Mouse (Mus musculus) liver, adult 2 months (tissue): ENCODE measurements around the gene Vars.

Experiments used
- CTCF ChIP-seq: fragments of 200-500 bp; IDR thresholded peaks from 2 replicates; pipeline ENCODE4 v1.5.1; 2011; ENCODE audit warnings: low read depth, low read length, control low read depth
- POLR2A ChIP-seq: fragments of 200-500 bp; IDR thresholded peaks from 2 replicates; pipeline ENCODE4 v1.6.1; 2011; ENCODE audit warnings: low read length, control low read depth; ENCODE audit not compliant: insufficient read depth; ENCODE audit errors: extremely low read depth

DNA sequence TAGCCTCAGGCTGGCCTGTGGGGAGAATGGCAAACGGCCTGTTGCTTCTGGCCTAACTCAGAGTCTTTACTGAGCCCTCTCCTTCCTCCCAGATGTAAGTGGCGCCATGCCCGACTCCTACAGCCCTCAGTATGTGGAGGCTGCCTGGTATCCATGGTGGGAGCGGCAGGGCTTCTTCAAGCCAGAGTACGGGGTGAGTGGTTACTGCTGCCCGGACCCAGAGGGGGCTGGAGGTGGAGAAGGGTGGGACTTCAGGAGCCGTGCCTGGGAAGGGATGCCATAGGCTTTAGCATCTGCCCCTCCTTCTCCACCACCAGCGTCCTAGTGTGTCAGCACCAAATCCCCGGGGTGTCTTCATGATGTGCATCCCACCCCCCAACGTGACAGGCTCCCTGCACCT lies 4.4 kb downstream of the Vars start:
- TF ChIP-seq POLR2A: no peak
- no peak for TF ChIP-seq CTCF
